Mouse (Mus musculus) embryonic fibroblast, embryonic 13.5 days (primary cell): ENCODE data around the gene Dock11.

Experiments
- CTCF ChIP-seq: IDR thresholded peaks from 2 replicates; pipeline ENCODE4 v1.5.1; 2011; ENCODE audit warnings: mild to moderate bottlenecking, control low read depth, low read length, moderate library complexity, borderline replicate concordance; ENCODE audit not compliant: insufficient read depth
- POLR2A ChIP-seq: IDR thresholded peaks from 2 replicates; pipeline ENCODE4 v1.6.1; 2011; ENCODE audit warnings: low read depth, mild to moderate bottlenecking, control low read depth, low read length, moderate library complexity

DNA sequence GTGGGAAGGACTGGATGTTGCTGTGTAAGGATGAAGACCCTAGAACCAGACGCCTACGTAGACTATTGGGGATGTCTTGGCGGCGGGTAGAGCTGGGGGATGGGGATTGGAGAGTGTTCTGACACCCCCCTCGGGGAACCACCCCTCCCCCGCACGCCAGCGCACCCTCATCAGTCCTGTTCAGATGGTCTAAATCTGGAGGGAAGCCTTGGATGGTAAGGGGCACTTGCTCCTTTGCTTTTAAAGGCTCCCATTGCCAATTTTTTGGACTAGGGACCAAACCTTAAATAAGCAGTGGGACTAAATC is 1.1 kb downstream of the Dock11 start:
- no peak for TF ChIP-seq CTCF
- TF ChIP-seq POLR2A = no peak
